Mouse (Mus musculus) spleen, adult 2 months (tissue): ENCODE results near the gene Crip1. TPM values are rescaled to one million over a fixed set of nuclear protein-coding genes. Genes with fewer than 3 reads are reported as not detected.

ENCODE experiments used
- DNase-seq, 2 experiments: peaks; one replicate each; pipeline versions ENCODE4 v3.0.0 to v3.0.0-alpha.2; 2012 to 2021; ENCODE audit warnings: low spot score in 2 of 2, low read depth in 1 of 2
- H3K27ac ChIP-seq: fragments of 200-500 bp; 2 replicates; pipeline ENCODE4 v1.5.1; 2012; ENCODE audit warnings: low read length, inconsistent platforms; ENCODE audit not compliant: insufficient read depth
- H3K27me3 ChIP-seq: fragments of 200-500 bp; 2 replicates; pipeline ENCODE4 v1.6.1; 2012; ENCODE audit warnings: mild to moderate bottlenecking, moderate library complexity, low read length, inconsistent platforms; ENCODE audit not compliant: control insufficient read depth, insufficient read depth
- H3K36me3 ChIP-seq: fragments of 200-500 bp; 2 replicates; pipeline ENCODE4 v1.6.1; 2012; ENCODE audit warnings: mild to moderate bottlenecking, low read length, inconsistent platforms; ENCODE audit not compliant: control insufficient read depth, insufficient read depth
- H3K4me1 ChIP-seq: fragments of 200-500 bp; 2 replicates; pipeline ENCODE4 v1.6.1; 2011; ENCODE audit warnings: inconsistent platforms; ENCODE audit not compliant: control insufficient read depth, insufficient read depth, insufficient read length
- H3K4me3 ChIP-seq: fragments of 200-500 bp; 2 replicates; pipeline ENCODE4 v1.5.1; 2011; ENCODE audit warnings: mild to moderate bottlenecking, inconsistent platforms; ENCODE audit not compliant: insufficient read depth, insufficient read length; ENCODE audit errors: extremely low read depth
- CTCF ChIP-seq: fragments of 200-500 bp; IDR thresholded peaks from 2 replicates; pipeline ENCODE4 v1.5.1; 2011; ENCODE audit warnings: mild to moderate bottlenecking, inconsistent platforms; ENCODE audit not compliant: insufficient read depth, insufficient read length, insufficient replicate concordance; ENCODE audit errors: extremely low read depth
- POLR2A ChIP-seq: fragments of 200-500 bp; IDR thresholded peaks from 2 replicates; pipeline ENCODE4 v1.6.1; 2011; ENCODE audit warnings: low read depth, low read length, inconsistent platforms
- WGBS: fragments of 180-500 bp; shearing (Covaris S2); methylation state at CpG from one replicate; pipeline ENCODE4 v1.1.7; 2018; 5-methylcytosine and 5-hydroxymethylcytosine counted together
- polyA plus RNA-seq: library from polyadenylated mRNA; depleted of rRNA; stranded (reverse); fragments of >200 nt; gene quantifications from 2 replicates; pipeline ENCODE4 v1.2.3, GENCODE M21; 2012

Crip1 gene
- polyA plus RNA-seq, 1 experiment, result 414 TPM

GRCm38 (mm10) chr12:113100448-113101076 lies 45.6 kb upstream of the Crip1 start:
- TF ChIP-seq POLR2A (no peak), CTCF (no peak)
- peaks cover 17% of the 10 kb centered on the region; the same call in 1 of the 2 replicates for H3K4me1 ChIP-seq

GRCm38 (mm10) chr12:113101251-113101960 lies 44.7 kb upstream of the Crip1 start:
- TF ChIP-seq POLR2A, result no peak
- no peak for TF ChIP-seq CTCF
- DNase-seq, result no peak
- peaks cover 17% of the 10 kb centered on the region; the same call in 1 of the 2 replicates for H3K4me1 ChIP-seq
- WGBS, result 28% methylated on average over 9 of the region's 9 CpGs
- no peaks in the 10 kb centered on the region for H3K36me3 ChIP-seq
- H3K27ac ChIP-seq, result no peak overlapping the region
- H3K27me3 ChIP-seq, result no peaks in the 10 kb centered on the region; the same call in 1 of the 2 replicates
- H3K4me3 ChIP-seq, result no peak overlapping the region

More at GRCm38 (mm10) chr12:113100448-113101076, 45.6 kb upstream of the Crip1 start:
- no peak for DNase-seq
- H3K4me3 ChIP-seq, result no peak overlapping the region
- WGBS, result 60% methylated on average over 5 of the region's 5 CpGs
- no peaks in the 10 kb centered on the region; the same call in 1 of the 2 replicates for H3K27me3 ChIP-seq
- no peak overlapping the region for H3K27ac ChIP-seq
- H3K36me3 ChIP-seq, result no peaks in the 10 kb centered on the region

- peak; percentile 44 to 74 for DNase-seq
- TF ChIP-seq POLR2A (no peak), CTCF (peak; percentile 89; the same call in 1 of the 2 replicates)
- H3K27me3 ChIP-seq, result no peaks in the 10 kb centered on the region; the same call in 1 of the 2 replicates
- WGBS, result 44% methylated on average over 6 of the region's 6 CpGs
- no peak overlapping the region for H3K27ac ChIP-seq
- no peaks in the 10 kb centered on the region for H3K36me3 ChIP-seq
- peaks cover 15% of the 10 kb centered on the region; the same call in 1 of the 2 replicates for H3K4me1 ChIP-seq
- no peak overlapping the region for H3K4me3 ChIP-seq
Observed at GRCm38 (mm10) chr12:113102461-113102860, 43.7 kb upstream of the Crip1 start.

- Histone ChIP-seq H3K27me3 (no peaks in the 10 kb centered on the region), H3K4me1 (peaks cover 8% of the 10 kb centered on the region; the same call in 1 of the 2 replicates), H3K27ac (no peak overlapping the region), H3K4me3 (no peak overlapping the region), H3K36me3 (no peaks in the 10 kb centered on the region)
- WGBS, result 74% methylated on average over 8 of the region's 8 CpGs
- peak in 1 of 2 experiments; percentile 14 for DNase-seq
- TF ChIP-seq POLR2A (no peak), CTCF (peak; percentile 25; the same call in 1 of the 2 replicates)
Observed at GRCm38 (mm10) chr12:113103846-113104451, 42.2 kb upstream of the Crip1 start.

- no peaks in the 10 kb centered on the region; the same call in 1 of the 2 replicates for H3K4me1 ChIP-seq
- no peak for TF ChIP-seq CTCF
- no peak for TF ChIP-seq POLR2A
- DNase-seq, result no peak
- H3K36me3 ChIP-seq, result no peaks in the 10 kb centered on the region
- H3K4me3 ChIP-seq, result no peak overlapping the region
- H3K27me3 ChIP-seq, result no peaks in the 10 kb centered on the region
- WGBS, result 96% methylated on average over 6 of the region's 6 CpGs
- H3K27ac ChIP-seq, result no peak overlapping the region
Observed at GRCm38 (mm10) chr12:113106386-113106785, 39.7 kb upstream of the Crip1 start.

GRCm38 (mm10) chr12:113107431-113108124 lies 38.5 kb upstream of the Crip1 start:
- DNase-seq, result no peak
- H3K36me3 ChIP-seq, result no peaks in the 10 kb centered on the region
- no peaks in the 10 kb centered on the region for H3K27me3 ChIP-seq
- no peak overlapping the region for H3K4me3 ChIP-seq
- H3K27ac ChIP-seq, result no peak overlapping the region
- H3K4me1 ChIP-seq, result no peaks in the 10 kb centered on the region; the same call in 1 of the 2 replicates
- WGBS, result 48% methylated on average over 4 of the region's 4 CpGs
- TF ChIP-seq POLR2A (no peak), CTCF (no peak)
